Mouse (Mus musculus): ENCODE measurements around the gene Ndufaf2. TPM values are rescaled to one million over a fixed set of nuclear protein-coding genes. Genes with fewer than 3 reads are reported as not detected.

The Ndufaf2 gene
- total and polyA plus RNA-seq, 3 experiments = 12.4 to 28.8 (median 23.3) TPM

DNA sequence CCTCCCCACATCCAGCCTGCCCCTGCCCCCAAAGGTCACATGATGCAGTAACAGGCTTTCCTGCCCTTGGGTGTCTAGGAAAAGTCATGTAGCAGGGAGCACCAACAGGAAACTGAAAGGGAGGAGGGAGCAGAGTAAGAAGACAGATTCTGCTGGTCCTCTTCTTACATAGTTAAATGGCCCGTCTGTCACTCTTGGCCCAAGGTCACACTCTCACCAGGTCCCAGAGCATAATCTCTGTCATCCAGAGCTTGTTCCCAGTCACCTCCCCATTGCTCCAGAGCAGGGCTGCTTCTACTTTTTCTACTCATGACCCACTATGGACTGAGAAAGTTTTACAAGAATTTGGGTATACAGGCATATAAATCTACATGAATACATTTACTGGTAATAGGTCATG lies 40.2 kb downstream of the Ndufaf2 start:
- no peaks in the 10 kb centered on the region for H3K79me2 ChIP-seq (replicated peaks; ENCODE audit: control insufficient read depth, insufficient read depth, low read length)
- H3K9ac ChIP-seq (ENCODE audit: low read depth, low read length) = no peak overlapping the region
- H3K36me3 ChIP-seq (ENCODE audit: control insufficient read depth, insufficient read depth, low read length) = no peaks in the 10 kb centered on the region
- no peak overlapping the region for H3K27ac ChIP-seq
- H3K4me3 ChIP-seq = no peak overlapping the region
- DNase-seq = no peak
- intact Hi-C loops (cut with DNase I) = no loop called here
- no peaks in the 10 kb centered on the region; the same call in 1 of the 2 replicates for H3K4me1 ChIP-seq (ENCODE audit: control insufficient read depth, insufficient read depth, low read length)
- no peaks in the 10 kb centered on the region for H3K27me3 ChIP-seq (ENCODE audit: control insufficient read depth, insufficient read depth, low read length)
- TF ChIP-seq CTCF (IDR thresholded peaks at IDR 0.05) = no peak
- TF ChIP-seq EP300 (IDR thresholded peaks at IDR 0.05; ENCODE audit: insufficient read depth, low read depth, low read length) = no peak
- TF ChIP-seq POLR2A (IDR thresholded peaks at IDR 0.05; ENCODE audit: insufficient read depth, low read depth, low read length) = no peak
- WGBS = 39% methylated on average over 1 of the region's 1 CpGs

DNA sequence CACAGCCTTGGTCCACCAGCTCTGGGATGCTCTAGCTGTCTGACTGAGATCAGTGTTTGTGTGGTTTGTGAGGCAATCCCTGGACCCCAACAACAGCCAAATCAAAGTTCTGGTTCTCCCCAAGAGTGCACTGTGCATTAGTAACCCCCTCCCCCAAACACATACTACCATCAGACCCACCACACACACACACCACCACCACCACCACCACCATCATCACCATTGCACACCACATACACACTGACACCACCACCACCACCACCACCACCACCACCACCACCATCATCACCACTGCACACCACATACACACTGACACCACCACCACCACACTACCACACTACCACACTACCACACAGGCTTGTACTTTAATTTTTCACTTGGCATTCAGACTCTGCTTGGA lies 40.8 kb downstream of the Ndufaf2 start:
- no peak overlapping the region for H3K27ac ChIP-seq
- H3K36me3 ChIP-seq (ENCODE audit: control insufficient read depth, insufficient read depth, low read length) = no peaks in the 10 kb centered on the region
- no peaks in the 10 kb centered on the region for H3K27me3 ChIP-seq (ENCODE audit: control insufficient read depth, insufficient read depth, low read length)
- H3K9ac ChIP-seq (ENCODE audit: low read depth, low read length) = no peak overlapping the region
- intact Hi-C loops (cut with DNase I) = no loop called here
- no peak overlapping the region for H3K4me3 ChIP-seq
- no peaks in the 10 kb centered on the region for H3K79me2 ChIP-seq (replicated peaks; ENCODE audit: control insufficient read depth, insufficient read depth, low read length)
- TF ChIP-seq POLR2A (IDR thresholded peaks at IDR 0.05; ENCODE audit: insufficient read depth, low read depth, low read length) (no peak), CTCF (IDR thresholded peaks at IDR 0.05) (no peak), EP300 (IDR thresholded peaks at IDR 0.05; ENCODE audit: insufficient read depth, low read depth, low read length) (no peak)
- no peaks in the 10 kb centered on the region; the same call in 1 of the 2 replicates for H3K4me1 ChIP-seq (ENCODE audit: control insufficient read depth, insufficient read depth, low read length)
- DNase-seq = no peak

DNA sequence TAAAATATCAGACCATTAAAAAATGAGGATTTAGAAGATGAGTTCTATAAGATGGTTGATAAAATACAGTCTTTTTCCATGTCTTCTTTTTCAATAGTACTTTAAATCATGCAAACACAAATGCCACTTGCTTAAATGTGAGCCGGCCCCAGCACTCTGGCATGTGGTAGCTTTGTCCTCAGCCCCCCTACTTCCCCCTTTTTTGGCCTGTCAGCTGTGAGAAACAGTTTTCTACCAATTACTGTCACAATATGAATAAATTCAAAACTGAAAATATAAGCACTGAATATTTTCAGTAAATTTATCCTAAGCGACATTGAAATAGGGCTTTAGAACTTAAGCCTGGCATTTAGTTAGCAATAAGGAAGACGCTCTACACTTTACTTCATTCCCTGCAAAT lies 44.2 kb downstream of the Ndufaf2 start:
- H3K27ac ChIP-seq = no peak overlapping the region
- no peak overlapping the region for H3K9ac ChIP-seq (ENCODE audit: low read depth, low read length)
- 89% methylated on average over 3 of the region's 3 CpGs for WGBS
- TF ChIP-seq POLR2A (IDR thresholded peaks at IDR 0.05; ENCODE audit: insufficient read depth, low read depth, low read length) (no peak), EP300 (IDR thresholded peaks at IDR 0.05; ENCODE audit: insufficient read depth, low read depth, low read length) (no peak), CTCF (IDR thresholded peaks at IDR 0.05) (no peak)
- no peaks in the 10 kb centered on the region for H3K36me3 ChIP-seq (ENCODE audit: control insufficient read depth, insufficient read depth, low read length)
- intact Hi-C loops (cut with DNase I) = no loop called here
- no peaks in the 10 kb centered on the region for H3K79me2 ChIP-seq (replicated peaks; ENCODE audit: control insufficient read depth, insufficient read depth, low read length)
- DNase-seq = no peak
- H3K27me3 ChIP-seq (ENCODE audit: control insufficient read depth, insufficient read depth, low read length) = no peaks in the 10 kb centered on the region
- H3K4me3 ChIP-seq = no peak overlapping the region
- H3K4me1 ChIP-seq (ENCODE audit: control insufficient read depth, insufficient read depth, low read length) = no peaks in the 10 kb centered on the region; the same call in 1 of the 2 replicates

DNA sequence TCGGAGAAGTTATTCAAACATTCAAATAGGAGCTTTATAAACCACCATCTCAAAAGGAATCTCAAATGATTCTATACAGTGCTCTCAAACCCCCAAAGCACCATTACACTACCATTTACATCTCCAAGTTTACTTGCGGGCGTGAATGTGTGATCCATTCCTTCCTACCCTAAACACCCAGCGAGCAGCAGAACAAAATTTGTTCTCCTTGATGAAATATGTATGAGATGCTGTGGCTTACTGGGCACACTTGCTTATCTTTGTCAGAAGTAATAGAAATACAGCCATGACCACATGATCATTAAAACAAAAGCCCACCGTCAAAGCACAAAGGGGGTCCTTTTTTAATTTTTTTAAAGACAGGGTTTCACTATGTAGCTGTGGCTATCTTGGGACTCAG lies 44.9 kb downstream of the Ndufaf2 start:
- Histone ChIP-seq H3K4me3 (no peak overlapping the region), H3K27me3 (ENCODE audit: control insufficient read depth, insufficient read depth, low read length) (no peaks in the 10 kb centered on the region), H3K36me3 (ENCODE audit: control insufficient read depth, insufficient read depth, low read length) (no peaks in the 10 kb centered on the region), H3K9ac (ENCODE audit: low read depth, low read length) (no peak overlapping the region), H3K27ac (no peak overlapping the region), H3K4me1 (ENCODE audit: control insufficient read depth, insufficient read depth, low read length) (no peaks in the 10 kb centered on the region; the same call in 1 of the 2 replicates), H3K79me2 (replicated peaks; ENCODE audit: control insufficient read depth, insufficient read depth, low read length) (no peaks in the 10 kb centered on the region)
- no peak for TF ChIP-seq EP300 (IDR thresholded peaks at IDR 0.05; ENCODE audit: insufficient read depth, low read depth, low read length)
- no peak for TF ChIP-seq POLR2A (IDR thresholded peaks at IDR 0.05; ENCODE audit: insufficient read depth, low read depth, low read length)
- TF ChIP-seq CTCF (IDR thresholded peaks at IDR 0.05) = no peak
- intact Hi-C loops (cut with DNase I) = no loop called here
- DNase-seq = no peak
- WGBS = 94% methylated on average over 5 of the region's 5 CpGs

DNA sequence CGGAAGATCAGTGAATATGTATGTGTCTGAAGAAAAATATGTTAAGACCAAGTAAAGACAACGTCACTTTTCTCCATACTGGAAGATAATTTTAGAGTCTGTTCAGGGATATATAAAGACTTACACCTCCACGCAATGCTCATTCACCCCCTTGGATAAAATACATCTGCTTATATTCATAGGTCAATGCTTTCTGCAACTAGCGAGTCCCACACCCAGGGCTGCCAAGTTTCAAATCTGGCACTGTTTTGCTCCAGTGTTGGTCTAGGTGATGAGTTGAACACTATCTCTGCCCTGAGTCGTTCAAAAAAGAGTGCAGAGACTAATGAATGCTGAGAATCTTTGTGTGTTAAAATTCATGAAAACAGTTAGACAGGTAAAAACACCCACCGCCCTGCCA lies 47.5 kb downstream of the Ndufaf2 start:
- H3K36me3 ChIP-seq (ENCODE audit: control insufficient read depth, insufficient read depth, low read length) = no peaks in the 10 kb centered on the region
- no peak for TF ChIP-seq EP300 (IDR thresholded peaks at IDR 0.05; ENCODE audit: insufficient read depth, low read depth, low read length)
- TF ChIP-seq POLR2A (IDR thresholded peaks at IDR 0.05; ENCODE audit: insufficient read depth, low read depth, low read length) = no peak
- TF ChIP-seq CTCF (IDR thresholded peaks at IDR 0.05) = no peak
- no peak overlapping the region for H3K27ac ChIP-seq
- no peak overlapping the region for H3K4me3 ChIP-seq
- H3K27me3 ChIP-seq (ENCODE audit: control insufficient read depth, insufficient read depth, low read length) = no peaks in the 10 kb centered on the region
- no peak for DNase-seq
- H3K4me1 ChIP-seq (ENCODE audit: control insufficient read depth, insufficient read depth, low read length) = no peaks in the 10 kb centered on the region
- no peak overlapping the region for H3K9ac ChIP-seq (ENCODE audit: low read depth, low read length)
- intact Hi-C loops (cut with DNase I) = no loop called here
- H3K79me2 ChIP-seq (replicated peaks; ENCODE audit: control insufficient read depth, insufficient read depth, low read length) = no peaks in the 10 kb centered on the region
- WGBS = 76% methylated on average over 6 of the region's 6 CpGs

DNA sequence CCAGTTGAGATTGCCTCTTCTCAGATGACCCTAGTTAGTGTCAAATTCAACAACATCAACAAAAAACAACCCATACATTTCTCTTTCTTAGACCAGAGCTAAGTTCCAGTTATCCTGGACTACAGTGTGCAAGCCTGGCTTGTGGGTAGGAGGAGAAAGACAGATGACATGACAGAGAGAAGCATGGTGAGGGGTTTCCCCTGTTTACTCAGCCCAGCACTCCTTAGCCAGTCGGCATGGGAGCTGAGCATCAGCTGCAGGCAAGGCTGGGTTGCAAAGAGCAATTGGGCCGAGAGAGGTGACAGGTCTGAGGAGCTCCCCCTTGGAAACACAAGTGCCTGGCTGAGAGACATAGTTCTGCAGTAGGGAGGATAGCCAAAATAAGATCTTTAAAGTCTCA lies 57.7 kb downstream of the Ndufaf2 start:
- Histone ChIP-seq H3K27ac (no peak overlapping the region), H3K4me3 (no peak overlapping the region), H3K27me3 (ENCODE audit: control insufficient read depth, insufficient read depth, low read length) (no peaks in the 10 kb centered on the region), H3K9ac (ENCODE audit: low read depth, low read length) (no peak overlapping the region), H3K36me3 (ENCODE audit: control insufficient read depth, insufficient read depth, low read length) (no peaks in the 10 kb centered on the region), H3K4me1 (ENCODE audit: control insufficient read depth, insufficient read depth, low read length) (no peaks in the 10 kb centered on the region), H3K79me2 (replicated peaks; ENCODE audit: control insufficient read depth, insufficient read depth, low read length) (no peaks in the 10 kb centered on the region)
- TF ChIP-seq CTCF (IDR thresholded peaks at IDR 0.05) (no peak), POLR2A (IDR thresholded peaks at IDR 0.05; ENCODE audit: insufficient read depth, low read depth, low read length) (no peak), EP300 (IDR thresholded peaks at IDR 0.05; ENCODE audit: insufficient read depth, low read depth, low read length) (no peak)
- 37% methylated on average over 2 of the region's 2 CpGs for WGBS
- DNase-seq = no peak
- intact Hi-C loops (cut with DNase I) = no loop called here

Data from heart, adult 2 months (tissue).